Mouse (Mus musculus) kidney, adult 2 months (tissue): ENCODE measurements around the gene Fam53a. TPM values are rescaled to one million over a fixed set of nuclear protein-coding genes. Genes with fewer than 3 reads are reported as not detected.

Source experiments
- DNase-seq: peaks from one replicate; pipeline ENCODE4 v3.0.0; 2021
- H3K27ac ChIP-seq: fragments of 200-500 bp; 2 replicates; pipeline ENCODE4 v1.5.1; 2012; ENCODE audit warnings: low read depth, low read length, control low read depth, inconsistent platforms; ENCODE audit not compliant: insufficient read depth
- H3K27me3 ChIP-seq: fragments of 200-500 bp; replicated peaks from 2 replicates; pipeline ENCODE4 v1.6.1; 2012; ENCODE audit warnings: mild to moderate bottlenecking, moderate library complexity, low read length, inconsistent platforms; ENCODE audit not compliant: control insufficient read depth, insufficient read depth
- H3K36me3 ChIP-seq: fragments of 200-500 bp; 2 replicates; pipeline ENCODE4 v1.6.1; 2012; ENCODE audit warnings: mild to moderate bottlenecking, moderate library complexity, low read length, inconsistent platforms; ENCODE audit not compliant: control insufficient read depth, insufficient read depth
- H3K4me1 ChIP-seq: fragments of 200-500 bp; 2 replicates; pipeline ENCODE4 v1.6.1; 2011; ENCODE audit warnings: low read length; ENCODE audit not compliant: control insufficient read depth, insufficient read depth
- H3K4me3 ChIP-seq: fragments of 200-500 bp; 2 replicates; pipeline ENCODE4 v1.5.1; 2011; ENCODE audit warnings: mild to moderate bottlenecking, low read depth, low read length, control low read depth; ENCODE audit not compliant: insufficient read depth
- CTCF ChIP-seq: fragments of 200-500 bp; conservative IDR thresholded peaks from 2 replicates; pipeline ENCODE4 v1.5.1; 2011; ENCODE audit warnings: low read depth, mild to moderate bottlenecking, control low read depth, low read length, moderate library complexity, mixed read lengths; ENCODE audit not compliant: insufficient read depth, insufficient read length
- POLR2A ChIP-seq: fragments of 200-500 bp; IDR thresholded peaks from one replicate; pipeline ENCODE4 v1.6.1; 2011; ENCODE audit warnings: low read depth, low read length, control low read depth
- WGBS: fragments of 180-500 bp; shearing (Covaris S2); methylation state at CpG from one replicate; pipeline ENCODE4 v1.1.7; 2018; 5-methylcytosine and 5-hydroxymethylcytosine counted together
- polyA plus RNA-seq: library from polyadenylated mRNA; depleted of rRNA; stranded (reverse); fragments of >200 nt; gene quantifications from 2 replicates; pipeline ENCODE4 v1.2.3, GENCODE M21; 2012

Gene Fam53a
- polyA plus RNA-seq, 1 experiment: 20.8 TPM

GRCm38 (mm10) chr5:33632526-33632925 lies 3.1 kb upstream of the Fam53a start:
- no peaks in the 10 kb centered on the region for H3K36me3 ChIP-seq
- no peak overlapping the region for H3K27ac ChIP-seq
- peaks cover 6% of the 10 kb centered on the region; the same call in 1 of the 2 replicates for H3K4me1 ChIP-seq
- no peak overlapping the region for H3K4me3 ChIP-seq
- no peak for DNase-seq
- 71% methylated on average over 1 of the region's 1 CpGs for WGBS
- no peaks in the 10 kb centered on the region for H3K27me3 ChIP-seq
- TF ChIP-seq POLR2A: no peak
- TF ChIP-seq CTCF: no peak

GRCm38 (mm10) chr5:33630615-33631014 lies 1.2 kb upstream of the Fam53a start:
- 64% methylated on average over 4 of the region's 4 CpGs for WGBS
- no peak overlapping the region for H3K4me3 ChIP-seq
- no peak overlapping the region for H3K27ac ChIP-seq
- no peaks in the 10 kb centered on the region for H3K36me3 ChIP-seq
- TF ChIP-seq CTCF (no peak), POLR2A (no peak)
- DNase-seq: no peak
- peaks cover 6% of the 10 kb centered on the region; the same call in 1 of the 2 replicates for H3K4me1 ChIP-seq
- no peaks in the 10 kb centered on the region for H3K27me3 ChIP-seq

DNA sequence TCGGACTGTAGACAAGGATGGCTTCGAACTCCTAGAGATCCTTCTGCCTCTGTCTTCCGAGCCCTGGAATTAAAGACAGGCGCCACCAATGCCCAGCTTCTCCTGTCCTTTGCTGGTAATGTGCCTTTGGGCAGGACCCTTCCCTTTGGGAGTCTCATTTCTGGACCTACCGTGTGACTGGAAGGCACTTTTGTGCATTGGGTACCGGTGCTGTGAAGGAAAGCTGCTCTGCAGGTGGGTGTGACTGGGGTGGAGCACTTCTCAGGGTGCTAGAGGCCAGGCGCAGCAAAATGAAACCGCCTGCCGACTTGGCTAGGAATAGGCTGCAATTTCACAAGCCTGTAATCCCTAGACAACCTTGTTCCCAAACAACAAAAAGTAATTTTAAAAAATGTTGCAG lies 626 bp upstream of the Fam53a start:
- peaks cover 6% of the 10 kb centered on the region; the same call in 1 of the 2 replicates for H3K4me1 ChIP-seq
- peak; percentile 52 for DNase-seq
- H3K36me3 ChIP-seq: no peaks in the 10 kb centered on the region
- H3K4me3 ChIP-seq: peak overlapping the region; percentile 51
- 0 out of 2 replicates have a peak overlapping the region, but pooled peaks have one; percentile 3 for H3K27ac ChIP-seq
- no peaks in the 10 kb centered on the region for H3K27me3 ChIP-seq
- TF ChIP-seq CTCF (no peak), POLR2A (no peak)
- 1% methylated on average over 9 of the region's 9 CpGs for WGBS

- peaks cover 6% of the 10 kb centered on the region; the same call in 1 of the 2 replicates for H3K4me1 ChIP-seq
- DNase-seq: peak; percentile 60
- H3K27ac ChIP-seq: peak overlapping the region; percentile 78
- no peaks in the 10 kb centered on the region for H3K27me3 ChIP-seq
- under 1% methylated on average over 24 of the region's 24 CpGs for WGBS
- H3K36me3 ChIP-seq: no peaks in the 10 kb centered on the region
- no peak for TF ChIP-seq CTCF
- no peak for TF ChIP-seq POLR2A
- peak overlapping the region; percentile 93 for H3K4me3 ChIP-seq
Observed at GRCm38 (mm10) chr5:33628820-33629300, 575 bp downstream of the Fam53a start.

DNA sequence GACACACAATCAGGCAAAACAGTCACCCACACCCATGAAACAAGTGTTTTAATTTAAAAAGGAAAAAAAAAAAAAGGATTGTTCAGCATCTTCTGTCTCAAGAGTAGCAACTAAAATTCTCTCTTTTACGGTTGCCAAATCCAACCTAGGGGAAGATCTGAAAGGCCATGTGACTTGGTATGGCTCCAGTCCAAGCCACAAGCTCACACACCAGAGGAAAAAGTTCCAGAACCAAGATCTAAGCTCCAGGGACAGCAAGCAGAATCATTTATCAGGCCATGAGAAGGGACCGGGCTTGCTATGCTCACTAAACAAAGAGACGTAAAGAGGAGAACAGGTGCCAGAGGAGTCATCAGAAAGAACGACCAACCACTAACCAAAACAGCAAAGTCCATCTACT lies 1.5 kb downstream of the Fam53a start:
- Histone ChIP-seq H3K4me1 (peaks cover 6% of the 10 kb centered on the region; the same call in 1 of the 2 replicates), H3K27ac (no peak overlapping the region), H3K27me3 (no peaks in the 10 kb centered on the region), H3K4me3 (no peak overlapping the region), H3K36me3 (no peaks in the 10 kb centered on the region)
- TF ChIP-seq POLR2A: no peak
- TF ChIP-seq CTCF: no peak
- peak; percentile 69 for DNase-seq
- 9% methylated on average over 4 of the region's 4 CpGs for WGBS

DNA sequence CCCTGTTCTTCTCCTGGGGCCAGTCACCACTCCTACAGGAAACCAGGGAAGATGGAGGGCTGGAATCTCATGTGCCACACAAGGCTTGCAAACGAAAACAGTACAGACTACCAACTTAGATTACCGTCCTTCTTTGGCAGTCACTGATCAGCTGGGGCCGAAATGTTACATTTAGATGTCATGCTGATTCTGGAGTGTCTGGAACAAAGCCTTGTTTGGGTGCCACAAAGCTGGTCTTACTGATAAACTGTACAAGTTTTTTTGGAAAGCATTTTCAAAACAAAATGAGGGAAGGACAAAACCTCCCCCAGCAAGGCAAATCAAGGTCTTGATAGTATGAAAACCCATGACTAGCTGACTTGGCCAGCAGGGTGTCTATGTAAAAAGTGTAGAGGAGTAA lies 5.7 kb downstream of the Fam53a start:
- DNase-seq: no peak
- peaks cover 6% of the 10 kb centered on the region; the same call in 1 of the 2 replicates for H3K4me1 ChIP-seq
- 88% methylated on average over 3 of the region's 3 CpGs for WGBS
- TF ChIP-seq CTCF (no peak), POLR2A (no peak)
- H3K27me3 ChIP-seq: no peaks in the 10 kb centered on the region
- no peak overlapping the region for H3K27ac ChIP-seq
- no peak overlapping the region for H3K4me3 ChIP-seq
- no peaks in the 10 kb centered on the region for H3K36me3 ChIP-seq

- no peak overlapping the region for H3K4me3 ChIP-seq
- peaks cover 4% of the 10 kb centered on the region; the same call in 1 of the 2 replicates for H3K4me1 ChIP-seq
- no peak for DNase-seq
- no peak overlapping the region for H3K27ac ChIP-seq
- TF ChIP-seq CTCF: no peak
- TF ChIP-seq POLR2A: no peak
- H3K27me3 ChIP-seq: no peaks in the 10 kb centered on the region
- H3K36me3 ChIP-seq: no peaks in the 10 kb centered on the region
- WGBS: 91% methylated on average over 2 of the region's 2 CpGs
Observed at GRCm38 (mm10) chr5:33622671-33623070, 6.8 kb downstream of the Fam53a start.
